Mouse (Mus musculus): Measurements from ENCODE around the gene Cfap299. TPM values are rescaled to one million over a fixed set of nuclear protein-coding genes. Genes with fewer than 3 reads are reported as not detected.

The Cfap299 gene
- polyA plus RNA-seq, 1 experiment from 2014 or later: 2.3 TPM

DNA sequence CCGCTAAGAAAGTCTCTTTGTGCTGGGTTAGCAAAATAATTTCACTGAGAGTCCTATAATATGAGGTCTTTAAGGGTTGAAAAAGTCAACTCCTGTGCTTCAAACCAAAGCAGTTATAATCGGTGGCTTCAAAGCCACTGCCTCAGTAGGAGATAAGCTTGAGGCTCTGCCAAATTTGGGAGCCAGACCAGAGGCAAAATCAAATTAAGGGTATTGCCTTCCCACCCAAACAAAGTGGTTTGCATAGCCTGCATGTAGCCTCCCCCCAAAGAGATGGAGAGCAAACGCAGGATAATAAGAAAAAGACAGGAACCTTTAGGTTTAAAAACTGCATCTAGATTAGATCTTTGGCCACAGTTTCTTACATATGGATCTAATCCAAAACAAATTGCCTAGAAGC lies 58.0 kb downstream of the Cfap299 start:
- no peak for ATAC-seq (ENCODE audit: low FRiP score, low read depth)
- no peak overlapping the region for H3K9ac ChIP-seq
- no peaks in the 10 kb centered on the region for H3K27me3 ChIP-seq
- no peaks in the 10 kb centered on the region for H3K36me3 ChIP-seq
- H3K4me2 ChIP-seq: no peak overlapping the region
- 78% methylated on average over 3 of the region's 3 CpGs for WGBS
- no peak overlapping the region for H3K4me3 ChIP-seq
- no peak overlapping the region for H3K27ac ChIP-seq (replicated peaks)
- H3K9me3 ChIP-seq: no peaks in the 10 kb centered on the region
- H3K4me1 ChIP-seq (replicated peaks): no peaks in the 10 kb centered on the region

DNA sequence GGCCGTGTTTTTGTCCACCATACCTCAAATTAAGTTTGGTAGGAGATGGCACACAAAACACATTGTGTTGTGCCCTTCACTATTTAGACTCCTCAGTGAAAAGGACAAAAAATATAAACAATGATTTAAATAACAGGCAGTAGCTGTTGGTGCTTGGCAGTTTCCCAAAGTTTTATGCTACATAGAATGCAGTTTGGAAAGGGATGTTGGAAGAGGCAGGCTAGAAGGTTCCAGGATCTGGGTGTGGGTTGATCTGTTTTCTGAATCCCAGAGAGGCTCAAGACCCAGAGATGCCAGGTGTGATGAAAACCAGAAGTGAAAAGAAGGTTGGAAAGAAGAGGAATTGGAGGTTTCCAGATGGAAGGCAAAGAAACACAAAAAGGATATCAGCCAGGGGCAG lies 73.1 kb downstream of the Cfap299 start:
- H3K9ac ChIP-seq: no peak overlapping the region
- H3K4me1 ChIP-seq (replicated peaks): no peaks in the 10 kb centered on the region
- ATAC-seq (ENCODE audit: low FRiP score, low read depth): no peak
- H3K4me3 ChIP-seq: no peak overlapping the region
- no peak overlapping the region for H3K4me2 ChIP-seq
- H3K27me3 ChIP-seq: no peaks in the 10 kb centered on the region
- H3K9me3 ChIP-seq: no peaks in the 10 kb centered on the region
- H3K27ac ChIP-seq (replicated peaks): no peak overlapping the region
- H3K36me3 ChIP-seq: no peaks in the 10 kb centered on the region
- 85% methylated on average over 1 of the region's 1 CpGs for WGBS

DNA sequence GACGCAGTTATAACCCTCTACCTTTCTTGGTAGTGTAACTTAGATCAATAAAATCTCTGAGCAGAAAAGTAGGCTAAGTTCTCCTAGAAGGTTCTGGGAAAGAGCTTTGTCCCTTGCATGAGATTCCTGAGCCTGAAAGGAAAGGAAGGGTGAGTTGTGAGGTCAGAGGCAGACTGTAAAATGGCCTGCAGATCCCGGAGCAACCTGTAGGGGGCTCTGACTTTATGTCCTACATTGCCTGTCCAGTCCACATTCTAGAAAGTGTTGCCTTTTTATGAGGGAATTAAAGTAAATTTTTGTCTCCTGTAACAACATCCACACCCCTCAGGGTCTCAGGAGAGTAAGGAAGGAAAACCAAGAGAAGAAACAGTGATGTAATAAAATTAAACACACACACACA lies 81.0 kb downstream of the Cfap299 start:
- Histone ChIP-seq H3K9ac (no peak overlapping the region), H3K27ac (replicated peaks) (no peak overlapping the region), H3K27me3 (no peaks in the 10 kb centered on the region), H3K36me3 (no peaks in the 10 kb centered on the region), H3K9me3 (no peaks in the 10 kb centered on the region), H3K4me3 (no peak overlapping the region), H3K4me1 (replicated peaks) (no peaks in the 10 kb centered on the region), H3K4me2 (no peak overlapping the region)
- WGBS: 70% methylated on average over 2 of the region's 2 CpGs
- ATAC-seq (ENCODE audit: low FRiP score, low read depth): no peak

DNA sequence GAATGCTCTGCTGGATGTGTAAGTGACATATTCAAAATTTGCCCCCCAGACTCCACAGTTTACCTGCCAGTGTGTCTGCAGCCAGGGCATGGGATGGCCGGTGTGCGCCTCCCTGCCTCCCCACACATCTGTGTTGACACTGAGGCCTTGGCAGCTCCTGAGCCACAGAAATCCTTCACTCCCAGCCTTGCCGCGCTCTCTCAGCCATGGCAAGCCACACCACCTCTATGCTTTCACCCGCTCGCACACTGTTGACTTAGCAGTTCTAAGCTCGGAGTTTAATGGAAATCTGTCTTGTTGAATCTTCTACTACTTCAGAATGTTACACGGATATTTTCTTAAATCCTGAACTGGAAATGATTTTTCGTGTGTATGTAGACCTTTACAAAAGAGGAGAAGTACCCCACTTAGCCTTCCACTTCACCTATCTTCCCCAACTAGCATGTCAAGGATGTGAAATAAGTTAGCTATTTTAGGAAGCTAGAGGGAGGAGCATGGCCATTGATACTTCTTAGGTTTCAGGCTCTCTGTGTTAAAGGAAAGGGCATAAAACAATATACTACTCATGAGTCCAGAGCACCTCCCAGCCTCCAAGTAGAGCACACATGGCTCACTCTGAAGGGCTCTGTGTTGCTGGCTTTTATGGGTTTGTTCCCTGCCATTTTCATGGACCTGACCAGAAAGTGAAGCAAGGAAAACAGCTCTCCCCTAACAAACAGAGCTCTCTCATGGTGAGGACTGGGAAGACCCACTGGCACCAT lies 87.5 kb downstream of the Cfap299 start:
- no peaks in the 10 kb centered on the region for H3K36me3 ChIP-seq
- WGBS: 88% methylated on average over 9 of the region's 9 CpGs
- no peak for ATAC-seq (ENCODE audit: low FRiP score, low read depth)
- no peak overlapping the region for H3K4me2 ChIP-seq
- no peaks in the 10 kb centered on the region for H3K27me3 ChIP-seq
- no peak overlapping the region for H3K4me3 ChIP-seq
- H3K27ac ChIP-seq (replicated peaks): no peak overlapping the region
- H3K9me3 ChIP-seq: no peaks in the 10 kb centered on the region
- H3K9ac ChIP-seq: no peak overlapping the region
- H3K4me1 ChIP-seq (replicated peaks): no peaks in the 10 kb centered on the region

DNA sequence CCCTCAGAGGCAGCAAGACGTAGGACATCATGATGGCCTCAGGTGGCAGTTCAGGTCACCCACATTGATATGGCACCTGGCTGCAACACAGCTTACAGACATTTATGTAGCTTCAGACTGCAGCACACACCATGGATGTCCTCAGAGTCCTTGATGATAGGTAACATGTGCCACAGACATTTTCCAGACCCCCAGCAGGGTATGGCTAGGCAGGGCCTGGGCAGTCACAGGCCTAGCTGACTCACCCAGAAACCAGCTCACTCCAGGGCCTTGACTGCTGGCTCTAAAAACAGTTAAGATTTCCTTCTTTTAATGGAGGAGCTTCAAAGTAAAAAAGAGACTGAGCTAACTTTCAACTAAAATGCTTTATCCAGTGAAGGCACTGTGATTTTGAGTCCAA lies 95.9 kb downstream of the Cfap299 start:
- WGBS: 85% methylated on average over 1 of the region's 1 CpGs
- no peaks in the 10 kb centered on the region for H3K9me3 ChIP-seq
- H3K36me3 ChIP-seq: no peaks in the 10 kb centered on the region
- ATAC-seq (ENCODE audit: low FRiP score, low read depth): no peak
- H3K27ac ChIP-seq (replicated peaks): no peak overlapping the region
- no peak overlapping the region for H3K9ac ChIP-seq
- H3K4me1 ChIP-seq (replicated peaks): no peaks in the 10 kb centered on the region
- H3K4me2 ChIP-seq: no peak overlapping the region
- no peaks in the 10 kb centered on the region for H3K27me3 ChIP-seq
- no peak overlapping the region for H3K4me3 ChIP-seq

DNA sequence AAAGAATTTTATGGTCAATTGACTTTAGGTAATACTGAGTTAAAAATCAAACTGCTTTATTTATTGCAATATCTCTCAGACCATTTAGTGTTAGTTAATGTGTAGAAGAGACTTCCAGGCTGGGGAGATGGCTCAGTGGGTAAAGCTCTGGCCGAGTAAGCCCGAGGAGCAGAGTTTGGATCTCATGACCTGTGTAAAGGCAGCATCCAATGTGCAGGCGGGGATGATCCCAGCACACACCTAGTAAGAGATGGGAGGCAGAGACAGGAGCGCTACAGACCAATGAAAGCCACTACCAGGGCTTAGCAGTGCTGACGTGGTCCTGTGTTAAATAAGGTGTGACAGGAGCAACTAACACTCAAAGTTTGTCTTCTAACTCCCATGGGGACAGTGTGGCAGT lies 97.0 kb downstream of the Cfap299 start:
- no peak for ATAC-seq (ENCODE audit: low FRiP score, low read depth)
- WGBS: 88% methylated on average over 5 of the region's 5 CpGs
- no peak overlapping the region for H3K4me3 ChIP-seq
- H3K9me3 ChIP-seq: no peaks in the 10 kb centered on the region
- H3K27ac ChIP-seq (replicated peaks): no peak overlapping the region
- no peaks in the 10 kb centered on the region for H3K4me1 ChIP-seq (replicated peaks)
- no peaks in the 10 kb centered on the region for H3K27me3 ChIP-seq
- H3K36me3 ChIP-seq: no peaks in the 10 kb centered on the region
- H3K9ac ChIP-seq: no peak overlapping the region
- no peak overlapping the region for H3K4me2 ChIP-seq

DNA sequence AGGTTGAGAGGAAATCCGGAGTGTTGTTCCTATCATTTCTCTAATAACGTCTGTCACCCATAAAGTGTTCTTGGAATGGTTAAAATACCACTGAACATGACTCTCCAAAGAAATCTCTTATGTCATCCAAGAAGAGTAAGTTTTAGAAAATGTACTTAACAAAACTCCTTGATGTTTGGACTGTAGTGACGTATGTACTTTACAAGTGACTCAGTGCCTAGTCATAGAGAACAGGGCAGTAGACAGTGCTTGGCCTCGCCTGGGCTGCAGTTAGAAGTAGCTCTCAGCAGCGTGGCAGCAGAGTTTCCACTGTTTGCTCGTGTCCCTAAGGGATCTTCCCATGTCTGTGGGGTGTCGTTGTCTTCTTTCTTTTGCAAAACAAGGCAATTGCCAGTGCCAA lies 101.0 kb downstream of the Cfap299 start:
- H3K9me3 ChIP-seq: no peaks in the 10 kb centered on the region
- H3K4me3 ChIP-seq: no peak overlapping the region
- no peak overlapping the region for H3K27ac ChIP-seq (replicated peaks)
- no peaks in the 10 kb centered on the region for H3K27me3 ChIP-seq
- no peaks in the 10 kb centered on the region for H3K36me3 ChIP-seq
- 63% methylated on average over 7 of the region's 7 CpGs for WGBS
- no peak overlapping the region for H3K4me2 ChIP-seq
- no peak for ATAC-seq (ENCODE audit: low FRiP score, low read depth)
- H3K9ac ChIP-seq: no peak overlapping the region
- no peaks in the 10 kb centered on the region for H3K4me1 ChIP-seq (replicated peaks)

DNA sequence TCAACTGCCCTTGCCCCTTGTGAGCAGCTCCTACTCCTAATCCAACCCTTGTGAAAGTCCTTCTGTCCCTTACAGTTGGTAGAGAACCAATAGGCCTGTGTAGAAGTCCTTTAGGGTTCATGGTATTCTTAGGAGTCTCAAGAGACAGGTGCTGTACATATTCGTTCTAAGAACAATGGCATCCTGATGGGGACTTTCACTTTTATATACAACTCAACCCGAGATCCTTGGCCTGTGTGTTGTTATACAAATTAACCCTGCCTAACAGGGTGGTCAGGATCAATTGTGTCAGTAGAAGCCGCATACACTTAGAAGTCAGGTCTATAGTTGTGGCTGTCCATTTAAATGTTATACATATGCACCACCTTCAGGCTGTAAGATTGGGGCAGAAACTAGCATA lies 109.6 kb downstream of the Cfap299 start:
- H3K27me3 ChIP-seq: no peaks in the 10 kb centered on the region
- no peak for ATAC-seq (ENCODE audit: low FRiP score, low read depth)
- no peak overlapping the region for H3K4me2 ChIP-seq
- no peaks in the 10 kb centered on the region for H3K4me1 ChIP-seq (replicated peaks)
- 57% methylated on average over 3 of the region's 3 CpGs for WGBS
- H3K27ac ChIP-seq (replicated peaks): no peak overlapping the region
- no peaks in the 10 kb centered on the region for H3K36me3 ChIP-seq
- no peak overlapping the region for H3K4me3 ChIP-seq
- H3K9me3 ChIP-seq: no peaks in the 10 kb centered on the region
- no peak overlapping the region for H3K9ac ChIP-seq

DNA sequence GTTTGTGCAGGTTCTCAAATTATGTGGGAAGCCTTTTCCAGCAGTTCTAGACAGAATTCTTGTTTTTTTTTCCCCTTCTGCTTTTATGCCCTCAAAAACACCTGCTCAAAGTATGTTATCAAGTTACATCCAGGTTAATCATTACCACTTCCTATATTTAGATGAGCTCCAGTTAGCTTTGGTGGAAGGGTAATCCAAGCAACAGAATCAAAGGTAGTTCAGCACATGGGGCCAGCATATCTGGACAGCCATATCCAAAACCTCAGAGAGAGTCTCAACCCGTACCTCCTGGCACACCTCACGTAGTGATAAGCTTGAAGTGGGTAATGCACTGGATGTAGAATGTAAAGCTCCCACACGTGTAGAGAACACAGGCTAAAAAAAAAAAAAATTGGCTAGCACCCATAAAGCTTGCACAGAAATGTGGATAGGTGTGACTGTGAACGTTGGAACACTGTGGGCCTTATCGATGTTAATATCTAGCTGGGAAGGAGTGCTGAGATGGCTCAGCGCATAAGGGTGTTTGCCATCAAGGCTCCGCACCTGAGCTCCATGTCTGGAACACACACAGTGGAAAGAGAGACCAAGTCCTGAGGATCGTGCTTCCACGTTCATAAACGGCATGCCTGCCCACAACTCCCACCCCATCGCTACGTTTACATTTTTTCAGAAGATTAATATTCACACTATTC lies 117.8 kb downstream of the Cfap299 start:
- WGBS: 94% methylated on average over 12 of the region's 12 CpGs
- Histone ChIP-seq H3K9ac (no peak overlapping the region), H3K4me3 (no peak overlapping the region), H3K36me3 (no peaks in the 10 kb centered on the region), H3K4me1 (replicated peaks) (no peaks in the 10 kb centered on the region), H3K4me2 (no peak overlapping the region), H3K9me3 (no peaks in the 10 kb centered on the region), H3K27me3 (no peaks in the 10 kb centered on the region), H3K27ac (replicated peaks) (no peak overlapping the region)
- ATAC-seq (ENCODE audit: low FRiP score, low read depth): no peak

DNA sequence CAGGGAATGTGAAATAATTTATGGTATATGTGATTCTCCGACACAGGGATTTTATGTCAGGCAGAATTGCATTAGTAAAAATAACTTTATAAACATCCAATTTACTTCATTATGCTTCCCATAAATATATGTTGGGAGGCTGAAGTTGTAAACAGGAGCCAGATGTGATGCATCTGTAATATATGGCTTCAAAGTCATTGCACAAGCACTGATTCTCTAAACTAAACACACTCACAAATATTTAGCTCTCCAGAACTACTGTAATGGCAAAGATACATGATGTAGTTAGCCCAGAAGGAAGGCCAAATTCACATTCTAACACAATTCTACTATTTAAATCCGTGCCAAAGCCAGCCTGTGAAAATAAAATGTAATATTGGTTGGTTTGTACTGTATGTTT lies 120.8 kb downstream of the Cfap299 start:
- H3K4me1 ChIP-seq (replicated peaks): no peaks in the 10 kb centered on the region
- no peak overlapping the region for H3K4me3 ChIP-seq
- no peak for ATAC-seq (ENCODE audit: low FRiP score, low read depth)
- H3K27me3 ChIP-seq: no peaks in the 10 kb centered on the region
- no peaks in the 10 kb centered on the region for H3K9me3 ChIP-seq
- no peak overlapping the region for H3K9ac ChIP-seq
- H3K4me2 ChIP-seq: no peak overlapping the region
- H3K36me3 ChIP-seq: no peaks in the 10 kb centered on the region
- WGBS: 86% methylated on average over 2 of the region's 2 CpGs
- no peak overlapping the region for H3K27ac ChIP-seq (replicated peaks)

DNA sequence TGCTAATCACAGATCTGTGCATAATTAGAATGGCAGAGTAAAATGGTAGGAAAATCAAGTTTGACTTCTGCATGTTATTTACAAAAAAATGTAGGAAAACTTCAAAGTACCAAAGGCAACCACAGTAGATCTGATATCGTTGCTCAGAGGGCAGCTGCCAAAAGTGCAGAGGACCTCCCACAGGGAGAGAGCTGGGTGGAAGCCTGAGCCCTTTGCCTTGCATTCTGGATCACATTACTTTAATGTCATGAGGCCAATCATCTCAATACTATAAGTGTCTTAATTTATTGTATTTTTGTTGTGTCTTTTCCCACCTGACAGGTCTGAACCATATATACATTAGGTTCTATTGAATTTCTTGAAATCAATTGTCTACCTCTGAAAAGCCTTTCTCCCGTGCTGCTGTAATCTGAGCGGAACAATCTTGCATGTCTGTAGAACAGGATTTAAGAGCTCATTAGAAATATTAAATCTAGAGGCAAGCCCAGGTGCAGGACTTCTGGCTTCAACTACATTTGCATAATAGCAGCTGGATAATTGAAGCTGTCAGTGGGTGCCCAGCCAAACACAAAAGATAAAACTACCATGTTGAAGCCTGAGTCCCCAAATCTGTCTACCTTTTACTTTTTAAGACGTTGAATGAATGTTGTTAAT lies 137.9 kb downstream of the Cfap299 start:
- no peaks in the 10 kb centered on the region for H3K9me3 ChIP-seq
- H3K4me1 ChIP-seq (replicated peaks): no peaks in the 10 kb centered on the region
- H3K9ac ChIP-seq: no peak overlapping the region
- no peak overlapping the region for H3K4me3 ChIP-seq
- H3K27me3 ChIP-seq: no peaks in the 10 kb centered on the region
- H3K4me2 ChIP-seq: no peak overlapping the region
- 41% methylated on average over 4 of the region's 4 CpGs for WGBS
- H3K27ac ChIP-seq (replicated peaks): no peak overlapping the region
- ATAC-seq (ENCODE audit: low FRiP score, low read depth): no peak
- H3K36me3 ChIP-seq: no peaks in the 10 kb centered on the region

DNA sequence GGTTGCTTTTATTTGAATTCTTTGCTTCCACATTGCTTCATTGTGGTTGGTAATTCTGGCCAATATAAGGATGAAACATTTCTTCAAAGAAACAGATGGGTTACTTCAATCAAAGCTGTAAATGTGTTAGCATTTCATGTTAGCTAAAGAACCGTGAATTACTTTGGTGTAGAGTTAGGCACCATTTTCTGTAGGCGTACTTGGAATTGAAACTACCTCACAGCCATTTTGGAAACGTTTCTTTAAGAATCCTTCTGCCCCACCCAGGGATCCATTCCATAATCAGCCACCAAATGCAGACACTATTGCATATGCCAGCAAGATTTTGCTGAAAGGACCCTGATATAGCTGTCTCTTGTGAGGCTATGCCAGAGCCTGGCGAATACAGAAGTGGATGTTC lies 140.9 kb downstream of the Cfap299 start:
- ATAC-seq (ENCODE audit: low FRiP score, low read depth): no peak
- no peaks in the 10 kb centered on the region for H3K9me3 ChIP-seq
- no peak overlapping the region for H3K4me2 ChIP-seq
- H3K27ac ChIP-seq (replicated peaks): no peak overlapping the region
- H3K4me3 ChIP-seq: no peak overlapping the region
- WGBS: 89% methylated on average over 4 of the region's 4 CpGs
- H3K36me3 ChIP-seq: no peaks in the 10 kb centered on the region
- no peaks in the 10 kb centered on the region for H3K4me1 ChIP-seq (replicated peaks)
- no peak overlapping the region for H3K9ac ChIP-seq
- no peaks in the 10 kb centered on the region for H3K27me3 ChIP-seq

All from hindbrain, embryonic 15.5 days (tissue).